Mouse (Mus musculus): ENCODE measurements at regions not wholly inside any gene's neighbourhood (a gene's known extent, or its start where the extent isn't known, plus 50 kb on each side); places are given as distances from the start of the nearest gene placed in this dataset.
A peak's percentile ranks its signal among the peaks of the same experiment; 100 is the strongest.

DNA sequence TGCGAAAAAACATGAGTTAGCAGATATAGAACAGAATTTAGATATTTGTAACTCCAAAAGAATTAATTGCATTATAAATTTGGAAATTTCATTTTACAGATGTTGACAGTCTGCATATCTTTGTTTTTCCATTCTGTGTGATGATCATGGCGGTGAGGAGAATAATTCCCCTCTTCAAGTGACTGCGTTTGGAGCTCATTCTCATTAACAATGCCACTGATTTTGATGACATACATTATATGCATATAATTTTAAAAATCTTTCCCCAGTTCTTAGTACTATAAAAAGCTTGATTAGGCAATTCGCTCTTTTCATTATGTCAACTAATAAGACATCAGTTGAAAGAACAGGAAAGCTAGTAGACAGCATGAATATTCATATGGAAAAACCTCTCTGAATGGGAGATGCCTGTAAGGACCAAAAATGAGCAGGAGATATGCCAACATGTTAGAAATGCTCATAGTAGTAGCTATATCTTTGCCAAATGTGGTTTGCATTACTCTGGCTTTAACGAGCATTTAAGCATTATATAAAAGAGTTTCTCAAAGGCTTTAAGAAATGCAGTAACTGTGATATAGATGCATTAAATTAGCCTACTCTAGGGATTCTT is 849.2 kb upstream of the Cldn34c4 start:
- Histone ChIP-seq H3K4me2 (replicated peaks) (no peak overlapping the region), H3K4me1 (no peaks in the 10 kb centered on the region), H3K27ac (no peak overlapping the region), H3K9ac (no peak overlapping the region), H3K27me3 (no peaks in the 10 kb centered on the region), H3K9me3 (replicated peaks) (no peaks in the 10 kb centered on the region), H3K4me3 (no peak overlapping the region), H3K36me3 (no peaks in the 10 kb centered on the region)
- no peak for ATAC-seq (ENCODE audit: low FRiP score)
- WGBS: 89% methylated on average over 5 of the region's 5 CpGs

DNA sequence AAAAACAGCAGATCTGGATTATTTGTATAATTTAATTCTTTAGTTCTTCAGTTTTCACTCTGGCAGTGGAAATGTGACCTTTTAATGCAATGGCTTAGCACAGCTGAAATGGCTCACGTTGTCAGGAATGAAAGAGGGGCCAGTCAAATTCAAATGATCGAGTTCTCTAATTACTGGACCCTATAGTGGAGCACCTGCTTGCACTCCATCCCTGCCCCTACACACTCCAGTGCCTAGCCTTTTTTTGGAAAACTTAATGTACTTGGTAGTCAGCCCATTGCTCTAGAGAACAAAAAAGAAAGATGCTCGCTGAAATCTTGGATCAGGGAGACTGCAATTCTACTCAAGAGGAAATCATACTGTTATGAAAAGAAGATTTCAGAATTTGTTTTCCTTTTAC is 841.0 kb upstream of the Cldn34c4 start:
- H3K9me3 ChIP-seq (replicated peaks): no peaks in the 10 kb centered on the region
- H3K36me3 ChIP-seq: no peaks in the 10 kb centered on the region
- H3K4me2 ChIP-seq (replicated peaks): no peak overlapping the region
- no peak for ATAC-seq (ENCODE audit: low FRiP score)
- no peak overlapping the region for H3K9ac ChIP-seq
- WGBS: 27% methylated on average over 3 of the region's 3 CpGs
- H3K4me3 ChIP-seq: no peak overlapping the region
- H3K27me3 ChIP-seq: no peaks in the 10 kb centered on the region
- no peaks in the 10 kb centered on the region for H3K4me1 ChIP-seq
- no peak overlapping the region for H3K27ac ChIP-seq

DNA sequence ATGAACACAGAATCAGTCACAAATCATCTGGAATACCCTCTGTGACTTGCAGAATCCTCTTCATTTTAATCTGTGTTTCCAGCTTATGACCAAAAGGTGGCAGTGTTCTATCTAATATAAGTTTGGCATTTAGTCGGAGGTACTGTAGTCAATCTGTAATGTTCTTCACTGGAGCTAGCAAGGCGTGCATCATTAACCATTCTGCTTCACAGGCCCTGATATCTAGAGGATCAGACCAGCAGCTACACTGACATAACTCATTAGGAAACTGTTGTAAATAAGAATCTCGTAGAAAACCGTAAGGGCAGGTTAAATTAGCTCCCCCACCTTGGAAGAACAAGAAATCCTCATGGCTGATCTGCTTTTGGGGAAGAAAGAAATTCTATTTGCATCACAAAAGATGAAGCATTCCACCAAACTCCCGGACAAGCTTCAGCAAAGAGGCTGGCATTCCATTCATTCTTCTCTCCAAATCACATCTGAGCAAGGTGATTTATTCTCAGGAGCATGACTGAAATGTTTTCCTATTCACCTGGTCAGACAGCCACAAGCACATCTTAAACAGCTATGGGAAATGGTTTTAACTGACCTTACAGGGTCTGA is 840.0 kb upstream of the Cldn34c4 start:
- no peak overlapping the region for H3K4me3 ChIP-seq
- no peaks in the 10 kb centered on the region for H3K4me1 ChIP-seq
- no peaks in the 10 kb centered on the region for H3K9me3 ChIP-seq (replicated peaks)
- 10% methylated on average over 5 of the region's 5 CpGs for WGBS
- no peak overlapping the region for H3K4me2 ChIP-seq (replicated peaks)
- no peaks in the 10 kb centered on the region for H3K36me3 ChIP-seq
- no peak overlapping the region for H3K9ac ChIP-seq
- no peak overlapping the region for H3K27ac ChIP-seq
- peak; percentile 64 for ATAC-seq (ENCODE audit: low FRiP score)
- H3K27me3 ChIP-seq: no peaks in the 10 kb centered on the region
